Mouse (Mus musculus): Measurements from ENCODE around the gene Cox10. TPM values are rescaled to one million over a fixed set of nuclear protein-coding genes. Genes with fewer than 3 reads are reported as not detected.

Cox10 gene
- total and polyA plus RNA-seq, 2 experiments: 4.0 to 12.9 TPM

- Histone ChIP-seq H3K36me3 (ENCODE audit: control insufficient read depth, insufficient read depth, low read length) (no peaks in the 10 kb centered on the region), H3K27me3 (ENCODE audit: control insufficient read depth, insufficient read depth, low read length) (no peaks in the 10 kb centered on the region), H3K79me2 (ENCODE audit: control insufficient read depth, insufficient read depth, low read length) (peaks cover 41% of the 10 kb centered on the region), H3K9ac (ENCODE audit: low read depth, low read length) (peak overlapping the region; percentile 93), H3K4me1 (ENCODE audit: control insufficient read depth, insufficient read depth, low read length) (peaks cover 13% of the 10 kb centered on the region; the same call in 1 of the 2 replicates), H3K4me3 (ENCODE audit: insufficient read depth, low read depth, low read length) (peak overlapping the region; percentile 80), H3K27ac (replicated peaks; ENCODE audit: insufficient read depth, low read depth, low read length) (peak overlapping the region; percentile 95)
- WGBS: under 1% methylated on average over 33 of the region's 33 CpGs
- peak; percentile 61 for DNase-seq (ENCODE audit: extremely low read depth, low read depth, low spot score)
- peak; percentile 78 for TF ChIP-seq CTCF (IDR thresholded peaks at IDR 0.05; ENCODE audit: low read depth, low read length)
- TF ChIP-seq POLR2A (IDR thresholded peaks at IDR 0.05; ENCODE audit: extremely low read depth, insufficient read depth, low read length): 0 out of 2 replicates have a peak, but pooled peaks have one; percentile 1
Measured at GRCm38 (mm10) chr11:63920531-63920930, 158.7 kb downstream of the Cox10 start.

- Histone ChIP-seq H3K4me3 (ENCODE audit: insufficient read depth, low read depth, low read length) (peak overlapping the region; percentile 80), H3K27me3 (ENCODE audit: control insufficient read depth, insufficient read depth, low read length) (no peaks in the 10 kb centered on the region), H3K36me3 (ENCODE audit: control insufficient read depth, insufficient read depth, low read length) (no peaks in the 10 kb centered on the region), H3K27ac (replicated peaks; ENCODE audit: insufficient read depth, low read depth, low read length) (peak overlapping the region; percentile 95), H3K79me2 (ENCODE audit: control insufficient read depth, insufficient read depth, low read length) (peaks cover 41% of the 10 kb centered on the region), H3K9ac (ENCODE audit: low read depth, low read length) (peak overlapping the region; percentile 93), H3K4me1 (ENCODE audit: control insufficient read depth, insufficient read depth, low read length) (peaks cover 17% of the 10 kb centered on the region; the same call in 1 of the 2 replicates)
- peak; percentile 44 for DNase-seq (ENCODE audit: extremely low read depth, low read depth, low spot score)
- TF ChIP-seq POLR2A (IDR thresholded peaks at IDR 0.05; ENCODE audit: extremely low read depth, insufficient read depth, low read length) (0 out of 2 replicates have a peak, but pooled peaks have one; percentile 9), CTCF (IDR thresholded peaks at IDR 0.05; ENCODE audit: low read depth, low read length) (no peak)
- WGBS: 6% methylated on average over 52 of the region's 52 CpGs
Measured at GRCm38 (mm10) chr11:63919211-63920098, 159.8 kb downstream of the Cox10 start.

- Histone ChIP-seq H3K36me3 (ENCODE audit: control insufficient read depth, insufficient read depth, low read length) (no peaks in the 10 kb centered on the region), H3K27ac (replicated peaks; ENCODE audit: insufficient read depth, low read depth, low read length) (peak overlapping the region; percentile 95), H3K4me1 (ENCODE audit: control insufficient read depth, insufficient read depth, low read length) (peaks cover 20% of the 10 kb centered on the region), H3K79me2 (ENCODE audit: control insufficient read depth, insufficient read depth, low read length) (peaks cover 48% of the 10 kb centered on the region), H3K4me3 (ENCODE audit: insufficient read depth, low read depth, low read length) (peak overlapping the region; percentile 80), H3K27me3 (ENCODE audit: control insufficient read depth, insufficient read depth, low read length) (no peaks in the 10 kb centered on the region), H3K9ac (ENCODE audit: low read depth, low read length) (peak overlapping the region; percentile 93)
- TF ChIP-seq CTCF (IDR thresholded peaks at IDR 0.05; ENCODE audit: low read depth, low read length) (0 out of 2 replicates have a peak, but pooled peaks have one; percentile 3), POLR2A (IDR thresholded peaks at IDR 0.05; ENCODE audit: extremely low read depth, insufficient read depth, low read length) (peak; percentile 94)
- peak; percentile 96 for DNase-seq (ENCODE audit: extremely low read depth, low read depth, low spot score)
- 8% methylated on average over 17 of the region's 17 CpGs for WGBS
Measured at GRCm38 (mm10) chr11:63918321-63919105, 160.8 kb downstream of the Cox10 start.

- TF ChIP-seq POLR2A (IDR thresholded peaks at IDR 0.05; ENCODE audit: extremely low read depth, insufficient read depth, low read length) (no peak), CTCF (IDR thresholded peaks at IDR 0.05; ENCODE audit: low read depth, low read length) (no peak)
- no peaks in the 10 kb centered on the region for H3K27me3 ChIP-seq (ENCODE audit: control insufficient read depth, insufficient read depth, low read length)
- H3K4me1 ChIP-seq (ENCODE audit: control insufficient read depth, insufficient read depth, low read length): peaks cover 24% of the 10 kb centered on the region
- WGBS: 13% methylated on average over 6 of the region's 6 CpGs
- DNase-seq (ENCODE audit: extremely low read depth, low read depth, low spot score): no peak
- H3K27ac ChIP-seq (replicated peaks; ENCODE audit: insufficient read depth, low read depth, low read length): peak overlapping the region; percentile 32; the same call in 1 of the 2 replicates
- no peaks in the 10 kb centered on the region for H3K36me3 ChIP-seq (ENCODE audit: control insufficient read depth, insufficient read depth, low read length)
- H3K9ac ChIP-seq (ENCODE audit: low read depth, low read length): peak overlapping the region; percentile 43
- H3K4me3 ChIP-seq (ENCODE audit: insufficient read depth, low read depth, low read length): peak overlapping the region; percentile 20
- peaks cover 52% of the 10 kb centered on the region for H3K79me2 ChIP-seq (ENCODE audit: control insufficient read depth, insufficient read depth, low read length)
Measured at GRCm38 (mm10) chr11:63917561-63917960, 161.7 kb downstream of the Cox10 start.

- peak overlapping the region; percentile 28 for H3K9ac ChIP-seq (ENCODE audit: low read depth, low read length)
- no peaks in the 10 kb centered on the region for H3K36me3 ChIP-seq (ENCODE audit: control insufficient read depth, insufficient read depth, low read length)
- peaks cover 47% of the 10 kb centered on the region for H3K79me2 ChIP-seq (ENCODE audit: control insufficient read depth, insufficient read depth, low read length)
- 3% methylated on average over 20 of the region's 20 CpGs for WGBS
- peak overlapping the region; percentile 63 for H3K27ac ChIP-seq (replicated peaks; ENCODE audit: insufficient read depth, low read depth, low read length)
- no peak for TF ChIP-seq CTCF (IDR thresholded peaks at IDR 0.05; ENCODE audit: low read depth, low read length)
- no peak for TF ChIP-seq POLR2A (IDR thresholded peaks at IDR 0.05; ENCODE audit: extremely low read depth, insufficient read depth, low read length)
- peak overlapping the region; percentile 44; the same call in 1 of the 2 replicates for H3K4me3 ChIP-seq (ENCODE audit: insufficient read depth, low read depth, low read length)
- H3K27me3 ChIP-seq (ENCODE audit: control insufficient read depth, insufficient read depth, low read length): no peaks in the 10 kb centered on the region
- H3K4me1 ChIP-seq (ENCODE audit: control insufficient read depth, insufficient read depth, low read length): peaks cover 50% of the 10 kb centered on the region
- peak; percentile 91 for DNase-seq (ENCODE audit: extremely low read depth, low read depth, low spot score)
Measured at GRCm38 (mm10) chr11:63914388-63914787, 164.9 kb downstream of the Cox10 start.

Measured in liver, adult 2 months (tissue).